Mouse (Mus musculus) gastrocnemius, adult 2 months (tissue): ENCODE results near the gene Alg9. TPM values are rescaled to one million over a fixed set of nuclear protein-coding genes. Genes with fewer than 3 reads are reported as not detected.

ENCODE experiments used
- DNase-seq: peaks from one replicate; pipeline ENCODE4 v3.0.0; 2022
- H3K27ac ChIP-seq: fragments of 200-600 bp; 2 replicates; pipeline ENCODE4 v1.8.1; 2022; ENCODE audit warnings: mild to moderate bottlenecking
- H3K4me3 ChIP-seq: fragments of 200-600 bp; 2 replicates; pipeline ENCODE4 v1.8.1; 2022; ENCODE audit warnings: mild to moderate bottlenecking, moderate library complexity
- CTCF ChIP-seq: fragments of 200-600 bp; IDR thresholded peaks from 2 replicates; pipeline ENCODE4 v1.8.1; 2022; ENCODE audit warnings: antibody characterized with exemption, mild to moderate bottlenecking, moderate library complexity
- intact Hi-C: fragments of 180-260 bp; cut with DNase I; formaldehyde crosslinking; loops from one replicate; pipeline ENCODE4 v1.15.1; 2025
- total RNA-seq, 2 experiments: library from RNA; stranded (reverse); gene quantifications; 2 replicates each; pipeline ENCODE4 v1.2.3; 2021

Gene Alg9
- total RNA-seq, 2 experiments from 2014 or later: 7.8 to 11.2 TPM

DNA sequence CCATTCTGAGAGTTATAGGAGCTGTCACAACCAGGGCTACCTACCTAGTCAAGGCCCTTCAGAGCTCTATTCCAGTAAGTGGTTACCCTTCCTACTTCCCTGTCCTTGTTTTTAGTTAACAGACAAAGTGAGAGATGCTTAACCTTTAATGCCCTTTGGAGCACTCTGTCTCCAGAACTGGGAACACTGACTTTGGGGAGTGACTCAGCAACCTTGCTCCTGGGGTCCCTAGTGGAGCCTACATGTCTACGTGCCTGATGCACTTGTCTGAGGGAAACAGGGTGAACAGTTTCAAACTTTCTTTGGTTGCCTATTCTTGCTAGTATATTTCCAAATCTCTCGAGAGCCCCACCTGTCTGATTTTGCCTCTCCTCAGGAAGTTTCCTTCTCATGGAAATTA is 32.1 kb upstream of the Alg9 start:
- TF ChIP-seq CTCF: no peak
- intact Hi-C loops: no loop called here
- DNase-seq: no peak
- peak overlapping the region; percentile 61 for H3K27ac ChIP-seq
- no peak overlapping the region for H3K4me3 ChIP-seq

DNA sequence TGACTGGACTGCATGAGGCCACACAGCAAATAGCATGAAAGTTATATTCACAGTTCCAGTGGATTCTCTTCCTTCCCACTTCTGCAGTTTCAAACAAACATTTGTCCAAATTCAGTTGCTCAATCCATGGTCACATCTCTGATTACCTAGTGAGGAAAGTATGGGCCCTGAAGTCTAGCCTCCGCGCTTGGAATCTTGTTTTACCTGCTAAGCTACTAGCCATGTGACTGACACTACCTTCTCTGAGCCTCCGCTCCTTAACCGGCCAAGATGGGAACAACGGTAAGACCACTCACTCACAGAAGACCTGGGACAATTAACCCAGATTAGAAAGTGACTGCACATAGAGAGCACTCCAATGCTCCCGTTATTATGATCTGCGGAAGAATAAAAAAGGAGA is 29.0 kb upstream of the Alg9 start:
- peak overlapping the region; percentile 71 for H3K4me3 ChIP-seq
- H3K27ac ChIP-seq: peak overlapping the region; percentile 85
- intact Hi-C loops: no loop called here
- no peak for TF ChIP-seq CTCF
- no peak for DNase-seq

DNA sequence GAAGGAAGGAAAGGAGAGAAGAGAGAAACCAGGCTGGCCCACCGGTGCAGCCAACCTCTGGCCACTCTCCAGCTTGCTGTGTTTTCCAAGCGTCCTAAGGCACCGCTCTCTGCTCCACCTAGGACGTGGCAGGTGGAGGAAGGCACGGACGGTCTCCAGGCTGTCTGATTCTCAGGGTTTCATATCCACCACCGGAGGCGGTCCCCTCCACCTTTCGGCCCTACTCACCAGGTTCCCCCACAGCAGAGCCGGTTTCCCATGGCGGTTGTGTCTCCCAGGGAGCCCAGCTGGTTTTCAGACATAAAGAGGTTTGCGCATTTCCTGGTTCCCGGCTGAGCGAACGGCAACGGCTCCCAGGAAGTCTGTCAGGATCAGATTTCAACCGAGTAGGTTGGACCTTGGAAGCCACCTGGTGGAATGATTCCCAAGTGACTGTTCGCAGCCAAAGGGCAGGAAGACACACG is 28.6 kb upstream of the Alg9 start, which contains the start of gene 2310030G06Rik:
TSS of gene 2310030G06Rik (minus strand) at position 323 of the 464 bp plus-strand sequence.
- Histone ChIP-seq H3K4me3 (peak within 1 kb of the TSS; percentile 71), H3K27ac (peak within 1 kb of the TSS; percentile 85)
- TF ChIP-seq CTCF: peak; percentile 27; the same call in 1 of the 2 replicates
- peak; percentile 50 for DNase-seq
- intact Hi-C loops: no loop called here

DNA sequence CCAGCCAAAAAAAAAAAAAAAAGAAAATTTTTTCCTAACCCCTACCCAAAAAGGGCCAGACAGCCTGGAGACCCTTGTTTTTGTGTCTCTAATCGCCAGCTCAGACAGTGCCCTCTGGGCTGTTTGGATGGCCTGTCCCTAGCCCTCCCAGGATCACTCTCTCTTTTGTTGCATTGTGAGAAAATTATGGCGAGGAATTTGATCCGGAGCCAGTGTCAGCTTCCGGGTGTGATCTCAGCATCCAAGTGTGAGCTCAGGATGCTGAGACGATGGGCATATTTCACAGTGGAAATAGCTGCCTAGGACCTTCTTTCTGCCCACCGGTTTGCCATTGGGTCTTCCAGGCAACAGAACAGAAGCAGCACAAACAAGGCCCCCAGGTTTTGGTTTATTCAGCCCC is 24.1 kb upstream of the Alg9 start:
- peak overlapping the region; percentile 93 for H3K4me3 ChIP-seq
- no peak for DNase-seq
- peak overlapping the region; percentile 97 for H3K27ac ChIP-seq
- intact Hi-C loops: no loop called here
- no peak for TF ChIP-seq CTCF

GRCm38 (mm10) chr9:50751323-50751722 is 23.5 kb upstream of the Alg9 start, which contains the start of gene Cryab:
Gene Cryab (plus strand): TSS chr9:50751325.
- TF ChIP-seq CTCF: no peak
- H3K27ac ChIP-seq: peak within 1 kb of the TSS; percentile 97
- H3K4me3 ChIP-seq: peak within 1 kb of the TSS; percentile 93
- DNase-seq: peak; percentile 67
- intact Hi-C loops: no loop called here

- DNase-seq: peak; percentile 83
- peak within 1 kb of the TSS; percentile 97 for H3K27ac ChIP-seq
- no peak for TF ChIP-seq CTCF
- intact Hi-C loops: loop anchor here (2.0 kb wide), 1 partner anchor 17 kb away; the partner anchor contains the start of gene Fdxacb1
- H3K4me3 ChIP-seq: peak within 1 kb of the TSS; percentile 93
Observed at GRCm38 (mm10) chr9:50752054-50752602, 22.7 kb upstream of the Alg9 start, which contains the start of gene Hspb2. Gene Hspb2 (minus strand): TSS chr9:50752354.

DNA sequence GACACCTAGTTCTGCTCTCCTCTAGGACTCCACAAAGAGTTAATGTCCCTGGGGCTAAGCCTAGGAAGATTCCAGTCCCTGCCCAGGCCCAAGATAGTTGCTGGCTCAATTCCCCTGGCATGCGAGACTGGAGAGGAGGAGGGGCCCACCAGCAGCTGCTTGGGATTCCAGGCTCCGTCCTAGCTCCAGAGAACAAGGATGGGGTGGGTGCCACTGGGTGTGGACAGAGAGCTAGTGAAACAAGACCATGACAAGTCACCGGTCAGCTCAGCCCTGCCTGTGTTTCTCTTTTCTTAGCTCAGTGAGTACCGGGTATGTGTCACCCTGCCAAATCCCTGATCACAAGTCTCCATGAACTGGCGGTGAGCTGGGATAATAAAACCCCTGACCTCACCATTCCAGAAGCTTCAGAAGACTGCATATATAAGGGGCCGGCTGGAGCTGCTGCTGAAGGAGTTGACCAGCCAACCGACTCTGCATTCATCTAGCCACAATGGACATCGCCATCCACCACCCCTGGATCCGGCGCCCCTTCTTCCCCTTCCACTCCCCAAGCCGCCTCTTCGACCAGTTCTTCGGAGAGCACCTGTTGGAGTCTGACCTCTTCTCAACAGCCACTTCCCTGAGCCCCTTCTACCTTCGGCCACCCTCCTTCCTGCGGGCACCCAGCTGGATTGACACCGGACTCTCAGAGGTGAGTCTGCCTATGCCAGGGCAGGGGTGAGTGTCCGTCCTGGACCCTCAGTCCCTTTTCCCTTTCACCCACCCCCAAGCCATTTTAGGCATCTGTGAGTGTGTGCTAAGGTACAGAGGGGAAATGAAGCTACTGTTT is 21.8 kb upstream of the Alg9 start:
- Histone ChIP-seq H3K27ac (peak overlapping the region; percentile 97), H3K4me3 (peak overlapping the region; percentile 93)
- intact Hi-C loops: loop anchor here (2.0 kb wide), 1 partner anchor 16 kb away; the partner anchor contains the start of gene Fdxacb1
- no peak for TF ChIP-seq CTCF
- peak; percentile 97 for DNase-seq

- DNase-seq: no peak
- no peak for TF ChIP-seq CTCF
- Histone ChIP-seq H3K27ac (peak overlapping the region; percentile 97), H3K4me3 (peak overlapping the region; percentile 93)
- intact Hi-C loops: loop anchor here (2.0 kb wide), 1 partner anchor 15 kb away; the partner anchor contains the start of gene Fdxacb1
Observed at GRCm38 (mm10) chr9:50753947-50754346, 20.9 kb upstream of the Alg9 start.

- Histone ChIP-seq H3K27ac (no peak overlapping the region; the same call in 1 of the 2 replicates), H3K4me3 (no peak overlapping the region)
- intact Hi-C loops: no loop called here
- no peak for TF ChIP-seq CTCF
- DNase-seq: no peak
Observed at GRCm38 (mm10) chr9:50756711-50757110, 18.1 kb upstream of the Alg9 start.

DNA sequence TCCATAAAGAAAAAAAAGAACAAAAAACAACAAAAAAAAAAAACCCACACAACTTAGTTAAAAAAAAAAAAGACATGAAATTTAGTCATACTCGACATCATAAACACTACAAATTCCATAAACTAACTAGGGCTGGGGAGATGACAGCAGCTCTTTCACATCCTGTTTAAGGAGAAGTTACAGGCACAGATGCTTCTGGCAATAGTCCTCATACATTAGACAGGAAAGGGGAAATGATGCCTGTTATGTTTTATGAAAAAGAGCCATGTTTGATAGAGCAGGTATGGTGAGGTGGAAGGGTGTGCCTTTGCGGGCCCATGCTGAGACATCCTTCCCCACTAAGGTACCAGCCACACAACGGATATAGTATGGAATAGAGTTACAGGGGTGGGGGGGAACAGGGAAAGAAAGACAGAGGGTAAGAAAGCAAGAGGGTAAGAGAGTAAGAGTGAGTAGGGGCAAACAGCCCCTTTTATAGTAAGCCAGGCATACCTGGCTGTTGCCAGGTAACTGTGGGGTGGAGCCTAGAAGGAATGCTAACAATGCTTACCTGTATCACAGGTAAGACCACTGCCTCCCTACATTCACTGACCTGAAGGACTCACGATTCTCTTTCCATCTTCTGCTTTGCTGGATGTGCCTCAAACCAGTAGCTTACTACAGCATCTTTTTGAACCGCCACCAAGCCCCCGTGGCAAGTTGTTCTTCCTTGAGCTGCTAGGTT is 13.1 kb upstream of the Alg9 start:
- intact Hi-C loops: no loop called here
- Histone ChIP-seq H3K27ac (no peak overlapping the region), H3K4me3 (no peak overlapping the region)
- TF ChIP-seq CTCF: no peak
- no peak for DNase-seq

- peak; percentile 48 for DNase-seq
- peak; percentile 62 for TF ChIP-seq CTCF
- no peak overlapping the region for H3K27ac ChIP-seq
- intact Hi-C loops: no loop called here
- H3K4me3 ChIP-seq: no peak overlapping the region
Observed at GRCm38 (mm10) chr9:50763331-50763730, 11.5 kb upstream of the Alg9 start.

DNA sequence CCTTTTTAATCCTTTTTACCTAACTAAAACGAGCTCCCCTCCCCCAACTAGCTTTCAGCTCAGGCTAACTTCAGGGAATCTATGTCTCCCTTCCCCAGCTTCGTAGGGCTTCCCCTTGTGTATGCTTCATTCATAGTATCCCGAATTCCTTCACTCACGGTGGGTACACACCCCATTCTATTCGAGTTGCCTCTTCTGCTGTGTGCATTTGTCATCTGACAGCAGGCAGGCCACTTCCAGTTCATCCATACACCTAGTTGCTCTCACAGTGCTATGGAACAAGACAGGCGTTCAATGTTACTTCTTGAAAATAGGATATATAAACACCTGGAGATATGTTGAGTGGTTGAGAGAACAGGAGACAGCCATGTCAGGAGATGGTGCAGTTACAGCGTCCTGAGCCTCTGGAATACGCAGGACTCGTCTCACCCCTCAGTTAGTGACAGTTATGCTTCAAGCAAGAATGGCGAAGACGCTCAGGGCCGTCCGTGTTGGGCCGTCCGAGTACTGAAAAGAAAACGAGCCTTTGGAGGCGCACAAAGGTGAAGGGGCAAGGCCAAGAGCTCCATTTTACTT is 7.2 kb upstream of the Alg9 start:
- intact Hi-C loops: loop anchor here (2.0 kb wide), 2 partner anchors 15 to 59 kb away; partner anchors contain the start of gene Hspb2
- TF ChIP-seq CTCF: no peak
- Histone ChIP-seq H3K4me3 (peak overlapping the region; percentile 77), H3K27ac (peak overlapping the region; percentile 98)
- no peak for DNase-seq
